Mouse (Mus musculus): Measurements from ENCODE around the gene Susd1.

DNA sequence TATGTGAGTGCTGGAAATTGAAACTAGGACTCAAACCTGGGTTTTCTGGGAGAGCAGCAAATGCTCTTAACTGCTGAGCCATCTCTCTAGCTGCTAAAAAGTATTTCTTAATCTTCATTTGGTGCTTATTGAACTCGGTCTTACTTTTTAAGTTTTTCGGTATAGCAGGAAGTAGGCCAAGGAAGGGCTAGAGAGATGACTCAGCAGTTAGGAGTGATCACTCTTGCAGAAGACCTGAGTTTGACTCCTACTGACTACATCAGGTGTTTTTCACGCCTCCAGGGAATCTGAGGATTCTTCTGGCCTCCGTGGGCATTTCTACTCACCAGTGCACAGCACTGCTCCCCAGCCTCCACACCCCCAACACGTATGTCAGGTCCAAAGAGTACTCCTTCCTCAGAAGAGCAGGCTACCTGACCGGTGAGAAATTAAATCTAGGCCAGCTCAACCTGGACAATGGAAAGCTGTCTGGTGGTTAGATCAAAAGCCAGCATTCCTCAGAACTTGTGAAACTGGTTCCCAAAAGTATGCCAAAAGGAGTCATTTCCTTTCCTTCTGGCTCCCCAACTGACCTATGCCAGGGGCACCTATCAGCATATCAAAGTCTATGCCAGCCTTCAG lies 11.9 kb upstream of the Susd1 start:
- TF ChIP-seq CTCF (IDR thresholded peaks at IDR 0.05) (no peak), EP300 (IDR thresholded peaks at IDR 0.05; ENCODE audit: insufficient read depth, low read depth, low read length) (no peak)
